Mouse (Mus musculus): ENCODE data around the gene Olfr1104. TPM values are rescaled to one million over a fixed set of nuclear protein-coding genes. Genes with fewer than 3 reads are reported as not detected.

Olfr1104 gene
- polyA plus RNA-seq (2012; rRNA removed): not detected in 2 replicates

DNA sequence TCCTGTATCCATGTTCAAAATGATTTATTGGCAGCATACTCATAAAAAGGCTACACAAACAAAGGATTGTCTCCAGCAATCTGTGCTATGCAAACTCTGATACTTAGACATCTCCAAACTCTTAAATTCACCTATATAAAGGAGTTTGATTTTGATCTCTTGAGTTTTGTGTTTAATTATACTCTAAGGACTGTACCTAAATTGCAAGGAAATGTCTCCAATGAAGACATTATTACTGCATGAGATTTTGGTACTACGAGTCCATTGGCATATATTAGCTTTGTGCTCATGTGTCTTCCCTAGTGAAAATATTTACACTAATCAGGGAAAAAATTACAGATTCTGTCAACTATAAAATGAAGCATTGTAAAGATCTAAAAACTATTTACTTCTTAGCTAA is at the start of gene Olfr1104:
Olfr1104 (minus strand) TSS at position 101 of the 400 bp plus-strand sequence.
- no peak for DNase-seq (ENCODE audit: low read depth)

GRCm38 (mm10) chr2:87075717-87076116 is 48.8 kb upstream of the Olfr1104 start, which contains the start of gene Olfr1107:
Olfr1107 (minus strand) TSS chr2:87075817.
- DNase-seq (ENCODE audit: low read depth): no peak

DNA sequence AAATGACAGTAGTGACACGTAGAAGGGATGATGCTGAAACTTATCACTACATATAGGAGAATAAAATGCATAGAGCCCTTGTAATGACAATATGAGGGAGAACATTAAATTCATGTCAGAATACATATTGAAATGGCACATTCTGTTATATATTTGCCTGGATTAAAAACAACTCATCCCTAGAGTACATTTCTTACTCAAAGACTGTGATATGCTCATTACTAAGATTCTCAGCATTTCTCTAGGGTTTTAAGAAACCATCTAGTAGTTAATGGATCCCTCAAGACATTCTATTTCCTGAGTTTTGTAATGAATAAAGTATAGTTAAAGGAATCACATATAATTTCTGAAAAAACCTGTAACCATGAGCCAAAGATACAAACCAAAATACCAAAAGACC is 25.3 kb upstream of the Olfr1104 start, which contains the start of gene Olfr1106:
Olfr1106 (minus strand) TSS at position 101 of the 400 bp plus-strand sequence.
- DNase-seq (ENCODE audit: low read depth): no peak

DNA sequence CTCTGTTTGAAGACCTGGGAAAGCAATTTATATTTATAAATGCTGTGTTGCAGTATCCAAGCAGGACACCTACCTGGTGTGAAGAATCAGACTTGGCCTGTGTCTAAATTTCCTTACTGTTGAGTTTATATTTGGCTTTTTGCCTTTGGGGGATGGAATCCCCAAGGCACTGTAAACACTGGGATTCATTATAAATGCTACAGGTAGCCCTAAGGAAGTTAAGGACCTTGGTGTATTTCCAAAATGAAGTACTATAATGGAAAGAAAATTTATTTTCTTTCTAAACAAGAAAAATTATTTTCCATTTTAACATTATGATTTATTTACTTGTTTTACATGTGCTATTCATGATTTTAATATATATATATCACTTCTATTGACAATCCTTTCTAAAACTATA is 9.6 kb upstream of the Olfr1104 start, which contains the start of gene Olfr1105:
Olfr1105 (minus strand) TSS at position 101 of the 400 bp plus-strand sequence.
- DNase-seq (ENCODE audit: low read depth): no peak

DNA sequence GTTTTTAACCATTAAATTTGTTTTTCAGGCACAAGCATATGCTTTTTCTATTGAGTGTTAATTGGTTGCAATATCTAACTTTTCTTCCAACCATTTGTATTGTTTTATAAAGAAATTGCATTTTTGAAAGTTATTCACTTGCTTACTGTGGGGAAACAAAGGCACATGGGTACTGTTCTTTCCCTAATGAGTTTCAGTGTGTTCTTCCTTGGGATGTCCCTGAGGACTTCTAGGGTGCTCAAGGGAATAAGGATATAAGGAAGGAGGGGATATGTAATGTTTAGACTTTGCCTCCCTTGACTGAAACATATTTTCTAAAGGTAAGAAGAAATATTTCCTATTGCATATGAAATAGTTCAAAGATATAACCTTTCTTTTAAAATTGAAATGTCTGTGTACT is 28.8 kb downstream of the Olfr1104 start, which contains the start of gene Olfr1102:
Olfr1102 (plus strand) TSS at position 301 of the 400 bp plus-strand sequence.
- DNase-seq (ENCODE audit: low read depth): no peak

DNA sequence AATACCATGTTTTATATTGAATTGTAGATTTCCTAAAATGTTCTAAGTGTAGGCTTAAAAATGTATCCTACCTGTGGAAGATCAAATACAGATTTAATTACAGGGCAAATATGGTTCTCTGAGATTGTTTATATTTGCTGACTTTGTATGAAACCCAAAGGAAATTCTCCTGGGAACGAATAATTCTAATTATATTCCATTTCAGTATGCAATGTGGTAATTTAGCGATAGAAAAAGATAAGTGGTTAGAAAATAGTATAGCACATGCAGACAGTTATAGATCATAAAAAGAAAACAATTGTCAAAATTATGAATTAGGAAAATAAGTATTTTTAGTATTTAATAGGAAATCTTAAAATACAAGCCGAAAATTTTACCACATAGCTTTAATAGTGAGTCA is 35.8 kb downstream of the Olfr1104 start, which contains the start of gene Olfr1101:
Olfr1101 (minus strand) TSS at position 101 of the 400 bp plus-strand sequence.
- no peak for DNase-seq (ENCODE audit: low read depth)

DNA sequence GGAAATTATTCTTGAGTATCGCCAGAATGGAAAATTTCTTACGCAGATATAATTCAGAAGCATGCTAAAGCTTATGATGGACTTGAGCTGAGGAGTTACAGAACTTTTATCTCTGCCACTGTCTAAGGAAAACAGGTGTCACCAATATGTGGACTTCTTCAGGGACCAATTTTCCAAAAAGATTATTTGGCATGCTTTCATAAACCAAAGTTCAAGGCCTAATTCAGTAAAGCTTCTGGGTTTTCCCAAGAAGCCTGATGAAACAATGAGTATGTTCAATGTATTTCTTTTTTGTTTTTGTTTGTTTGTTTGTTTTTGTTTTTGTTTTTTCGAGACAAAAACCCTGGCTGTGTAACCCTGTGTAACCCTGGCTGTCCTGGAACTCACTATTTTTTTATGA is 47.0 kb downstream of the Olfr1104 start, which contains the start of gene Olfr1100:
Olfr1100 (minus strand) TSS at position 101 of the 400 bp plus-strand sequence.
- no peak for DNase-seq (ENCODE audit: low read depth)

Other genes with a start within 250 kb of the Olfr1104 start
- gene Olfr1093, start 244.6 kb downstream of the Olfr1104 start, polyA plus RNA-seq (2012; rRNA removed): not detected in 2 replicates
- gene Olfr141, start 217.1 kb downstream of the Olfr1104 start, polyA plus RNA-seq (2012; rRNA removed): not detected in 2 replicates
- not detected in 2 replicates for gene Olfr1094, start 202.4 kb downstream of the Olfr1104 start, polyA plus RNA-seq (2012; rRNA removed)
- not detected in 2 replicates for gene Olfr1095, start 175.4 kb downstream of the Olfr1104 start, polyA plus RNA-seq (2012; rRNA removed)
- not detected in 2 replicates for gene Gm13723, start 152.3 kb downstream of the Olfr1104 start, polyA plus RNA-seq (2012; rRNA removed)
- gene Olfr1097, start 134.9 kb downstream of the Olfr1104 start, polyA plus RNA-seq (2012; rRNA removed): not detected in 2 replicates
- not detected in 2 replicates for gene Olfr1098, start 102.5 kb downstream of the Olfr1104 start, polyA plus RNA-seq (2012; rRNA removed)
- not detected in 2 replicates for gene Olfr1099, start 66.4 kb downstream of the Olfr1104 start, polyA plus RNA-seq (2012; rRNA removed)
- not detected in 2 replicates for gene Olfr1100, start 47.1 kb downstream of the Olfr1104 start, polyA plus RNA-seq (2012; rRNA removed)
- gene Olfr1101, start 35.9 kb downstream of the Olfr1104 start, polyA plus RNA-seq (2012; rRNA removed): not detected in 2 replicates
- gene Olfr1102, start 28.7 kb downstream of the Olfr1104 start, polyA plus RNA-seq (2012; rRNA removed): not detected in 2 replicates
- not detected in 2 replicates for gene Olfr1105, start 9.5 kb upstream of the Olfr1104 start, polyA plus RNA-seq (2012; rRNA removed)
- not detected in 2 replicates for gene Olfr1106, start 25.2 kb upstream of the Olfr1104 start, polyA plus RNA-seq (2012; rRNA removed)
- not detected in 2 replicates for gene Olfr1107, start 48.7 kb upstream of the Olfr1104 start, polyA plus RNA-seq (2012; rRNA removed)
- gene Olfr1109, start 68.9 kb upstream of the Olfr1104 start, polyA plus RNA-seq (2012; rRNA removed): not detected in 2 replicates
- gene Olfr259, start 87.5 kb upstream of the Olfr1104 start, polyA plus RNA-seq (2012; rRNA removed): not detected in 2 replicates
- not detected in 2 replicates for gene Olfr1110, start 113.2 kb upstream of the Olfr1104 start, polyA plus RNA-seq (2012; rRNA removed)
- gene Olfr1111, start 125.5 kb upstream of the Olfr1104 start, polyA plus RNA-seq (2012; rRNA removed): not detected in 2 replicates
- gene Olfr1112, start 160.7 kb upstream of the Olfr1104 start, polyA plus RNA-seq (2012; rRNA removed): not detected in 2 replicates
- gene Olfr1113, start 181.9 kb upstream of the Olfr1104 start, polyA plus RNA-seq (2012; rRNA removed): not detected in 2 replicates
- not detected in 2 replicates for gene Olfr1115, start 220.9 kb upstream of the Olfr1104 start, polyA plus RNA-seq (2012; rRNA removed)
- gene Olfr1116, start 240.5 kb upstream of the Olfr1104 start, polyA plus RNA-seq (2012; rRNA removed): not detected in 2 replicates